Mouse (Mus musculus): Measurements from ENCODE around the gene Bcl2l11. TPM values are rescaled to one million over a fixed set of nuclear protein-coding genes. Genes with fewer than 3 reads are reported as not detected.
A peak's percentile ranks its signal among the peaks of the same experiment; 100 is the strongest.

Bcl2l11 gene
- polyA plus RNA-seq, 1 experiment from 2014 or later = 17.4 TPM

DNA sequence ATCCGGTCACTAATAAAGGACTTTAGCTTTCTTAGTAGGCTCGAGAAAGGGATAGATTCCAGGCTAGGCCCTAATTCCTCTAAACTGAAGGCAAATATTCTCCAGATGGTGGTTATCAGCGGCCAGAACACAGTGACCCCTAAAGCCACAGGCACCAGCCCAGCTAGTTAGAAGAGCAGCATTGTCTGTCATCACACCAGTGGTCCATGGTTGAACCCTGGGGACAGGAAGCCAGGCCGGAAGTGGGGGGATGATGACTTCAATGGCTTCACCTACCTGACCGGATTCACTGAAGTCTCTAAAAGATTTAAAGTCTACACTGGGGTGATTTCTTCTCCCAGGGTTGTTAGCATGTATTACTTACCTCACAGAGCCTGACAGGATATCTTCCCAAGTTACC, 23.8 kb downstream of the Bcl2l11 start:
- H3K27ac ChIP-seq = no peak overlapping the region
- H3K9me3 ChIP-seq = no peaks in the 10 kb centered on the region
- H3K27me3 ChIP-seq (replicated peaks) = no peaks in the 10 kb centered on the region
- no peak overlapping the region for H3K4me3 ChIP-seq (replicated peaks)
- no peak overlapping the region for H3K4me2 ChIP-seq
- peaks cover 5% of the 10 kb centered on the region for H3K36me3 ChIP-seq
- no peaks in the 10 kb centered on the region for H3K4me1 ChIP-seq
- no peak for ATAC-seq (ENCODE audit: insufficient read depth, low FRiP score, low read depth)
- WGBS = 86% methylated on average over 5 of the region's 5 CpGs
- no peak overlapping the region for H3K9ac ChIP-seq

DNA sequence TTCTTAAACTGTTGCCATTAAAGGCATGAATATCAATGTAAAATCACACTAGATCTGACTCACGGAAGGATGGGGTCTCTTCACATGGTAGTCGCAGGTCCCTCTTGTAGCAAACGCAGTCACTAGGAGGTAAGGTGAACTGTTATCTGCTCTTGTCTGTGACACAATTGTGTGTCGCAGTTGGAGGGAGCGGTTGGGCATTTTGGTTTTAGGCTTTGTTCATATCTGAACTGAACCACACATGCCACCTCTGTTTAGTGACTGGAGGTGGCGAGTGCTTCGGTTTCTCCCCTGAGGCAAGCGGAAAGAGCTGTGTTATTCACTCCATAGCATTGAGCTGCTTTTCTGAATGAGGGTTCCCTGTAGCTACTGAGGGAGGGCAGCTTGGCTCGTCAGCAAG, 26.4 kb downstream of the Bcl2l11 start:
- H3K27ac ChIP-seq = no peak overlapping the region
- H3K9ac ChIP-seq = no peak overlapping the region
- 86% methylated on average over 9 of the region's 9 CpGs for WGBS
- ATAC-seq (ENCODE audit: insufficient read depth, low FRiP score, low read depth) = no peak
- no peak overlapping the region for H3K4me3 ChIP-seq (replicated peaks)
- no peaks in the 10 kb centered on the region for H3K27me3 ChIP-seq (replicated peaks)
- H3K4me2 ChIP-seq = no peak overlapping the region
- H3K36me3 ChIP-seq = peaks cover 5% of the 10 kb centered on the region
- peaks cover 18% of the 10 kb centered on the region for H3K4me1 ChIP-seq
- H3K9me3 ChIP-seq = no peaks in the 10 kb centered on the region

DNA sequence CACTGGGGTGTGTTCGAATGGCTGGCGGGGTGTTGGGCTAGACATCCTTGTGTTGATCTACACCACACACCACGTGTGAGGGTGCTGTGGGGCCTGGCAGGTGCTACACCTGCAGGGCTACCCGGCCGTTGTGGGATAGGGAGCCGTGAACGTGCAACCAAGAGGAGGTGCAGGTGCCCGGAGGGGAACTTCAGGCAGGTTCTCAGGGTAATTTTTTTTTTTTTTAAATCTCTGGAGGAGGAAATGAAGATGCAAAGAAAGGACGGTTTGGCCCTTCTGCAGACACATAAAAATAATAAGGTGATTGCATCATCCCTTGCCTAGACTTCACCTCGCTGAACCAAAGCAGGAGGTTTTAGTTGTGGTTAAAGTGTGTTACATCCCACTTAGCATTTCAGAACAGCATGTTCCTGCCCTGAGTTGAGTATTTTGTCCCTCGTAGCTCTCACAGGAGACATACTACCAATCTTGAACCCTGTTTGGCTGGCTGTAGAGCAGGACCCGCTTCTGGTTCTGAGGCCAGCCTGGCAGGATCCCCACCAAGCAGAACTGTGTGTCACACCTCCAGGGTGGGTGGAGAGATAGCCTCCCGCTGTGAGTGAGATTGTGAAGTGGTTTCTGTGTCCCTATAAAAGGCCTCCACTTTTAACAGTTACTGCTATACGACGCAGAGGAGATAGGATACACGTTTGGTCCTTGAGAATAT, 27.2 kb downstream of the Bcl2l11 start:
- ATAC-seq (ENCODE audit: insufficient read depth, low FRiP score, low read depth) = no peak

DNA sequence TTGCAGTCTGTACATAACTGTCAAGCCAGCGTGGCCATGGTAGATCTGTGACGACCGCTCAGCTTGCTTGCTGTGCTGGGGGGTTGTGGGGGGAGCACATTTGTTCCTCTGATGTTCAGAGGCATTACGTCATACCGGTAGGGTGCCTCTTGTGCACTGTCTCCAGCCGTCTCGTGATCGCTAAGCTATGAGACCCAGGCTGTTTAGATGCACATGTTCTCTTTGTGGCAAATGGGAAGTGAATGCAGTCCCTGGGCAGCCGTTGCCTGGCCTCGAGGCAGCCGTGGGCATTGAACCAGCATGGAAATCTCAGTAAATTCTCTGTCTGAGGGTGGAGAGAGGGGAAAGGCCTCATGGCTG, 27.7 kb downstream of the Bcl2l11 start:
- Histone ChIP-seq H3K36me3 (peaks cover 2% of the 10 kb centered on the region), H3K27ac (no peak overlapping the region), H3K9me3 (no peaks in the 10 kb centered on the region), H3K27me3 (replicated peaks) (no peaks in the 10 kb centered on the region), H3K4me2 (no peak overlapping the region), H3K4me3 (replicated peaks) (no peak overlapping the region), H3K4me1 (peaks cover 28% of the 10 kb centered on the region), H3K9ac (no peak overlapping the region)
- 78% methylated on average over 11 of the region's 11 CpGs for WGBS
- no peak for ATAC-seq (ENCODE audit: insufficient read depth, low FRiP score, low read depth)

More for the DNA sequence above, 27.2 kb downstream of the Bcl2l11 start:
- Histone ChIP-seq H3K4me2 (no peak overlapping the region), H3K4me3 (replicated peaks) (no peak overlapping the region), H3K4me1 (peaks cover 26% of the 10 kb centered on the region), H3K9ac (no peak overlapping the region), H3K36me3 (peaks cover 5% of the 10 kb centered on the region), H3K27ac (no peak overlapping the region), H3K27me3 (replicated peaks) (no peaks in the 10 kb centered on the region), H3K9me3 (no peaks in the 10 kb centered on the region)
- WGBS = 75% methylated on average over 16 of the region's 16 CpGs

DNA sequence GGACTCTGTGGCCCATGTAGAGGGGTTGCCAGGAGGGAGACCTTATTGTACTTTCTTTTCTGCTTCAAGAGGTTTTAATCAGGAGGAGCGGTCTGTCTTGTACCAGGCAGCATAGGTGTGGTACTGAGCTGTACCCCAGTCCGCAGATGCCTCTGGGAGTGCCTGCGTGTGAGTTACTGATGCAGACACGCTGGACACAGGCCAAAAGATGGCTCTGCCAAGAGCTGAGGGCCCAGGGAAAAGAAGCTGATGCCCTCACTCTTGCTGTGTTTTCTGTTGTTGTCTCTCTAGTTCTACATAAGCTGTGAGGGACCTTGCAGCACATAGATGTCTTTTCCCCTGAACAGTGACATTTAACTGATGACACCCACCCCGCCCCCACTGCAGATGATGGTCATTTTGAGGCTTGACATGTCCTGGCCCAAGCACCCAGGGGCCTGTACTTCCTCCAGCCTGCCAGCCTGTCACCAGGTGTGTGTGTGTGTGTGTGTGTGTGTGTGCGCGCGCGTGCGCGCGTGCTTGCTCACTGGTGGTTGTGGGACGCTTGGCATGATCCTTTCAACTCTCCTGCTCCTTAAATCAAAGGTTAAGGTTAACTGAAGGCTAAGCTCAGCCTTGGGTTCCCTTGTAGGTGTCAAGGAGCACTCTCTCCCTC, 29.7 kb downstream of the Bcl2l11 start:
- peaks cover 46% of the 10 kb centered on the region for H3K4me1 ChIP-seq
- H3K9ac ChIP-seq = no peak overlapping the region
- no peak for ATAC-seq (ENCODE audit: insufficient read depth, low FRiP score, low read depth)
- no peak overlapping the region for H3K27ac ChIP-seq
- H3K9me3 ChIP-seq = no peaks in the 10 kb centered on the region
- H3K27me3 ChIP-seq (replicated peaks) = no peaks in the 10 kb centered on the region
- H3K36me3 ChIP-seq = no peaks in the 10 kb centered on the region; the same call in none of the 2 replicates
- no peak overlapping the region for H3K4me3 ChIP-seq (replicated peaks)
- H3K4me2 ChIP-seq = no peak overlapping the region
- 90% methylated on average over 13 of the region's 13 CpGs for WGBS

DNA sequence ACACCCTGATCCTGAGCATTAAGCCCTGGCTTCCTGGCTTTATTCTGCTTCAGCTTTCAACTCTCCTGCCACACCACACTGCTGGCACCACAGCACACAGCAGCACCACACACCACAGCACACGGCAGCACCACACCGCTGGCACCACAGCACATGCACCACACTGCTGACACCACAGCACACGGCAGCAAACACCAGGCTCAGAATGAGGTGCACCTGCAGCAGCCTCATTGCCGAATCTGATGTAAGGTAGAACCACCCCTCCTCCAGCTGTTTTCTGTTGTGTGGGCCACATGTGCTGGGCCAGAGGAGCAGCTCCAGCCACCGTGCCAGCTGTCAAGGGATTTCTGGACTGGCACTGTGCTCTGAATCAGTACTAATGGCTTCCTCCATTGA, 30.2 kb downstream of the Bcl2l11 start:
- 70% methylated on average over 5 of the region's 5 CpGs for WGBS
- peaks cover 47% of the 10 kb centered on the region for H3K4me1 ChIP-seq
- ATAC-seq (ENCODE audit: insufficient read depth, low FRiP score, low read depth) = no peak

DNA sequence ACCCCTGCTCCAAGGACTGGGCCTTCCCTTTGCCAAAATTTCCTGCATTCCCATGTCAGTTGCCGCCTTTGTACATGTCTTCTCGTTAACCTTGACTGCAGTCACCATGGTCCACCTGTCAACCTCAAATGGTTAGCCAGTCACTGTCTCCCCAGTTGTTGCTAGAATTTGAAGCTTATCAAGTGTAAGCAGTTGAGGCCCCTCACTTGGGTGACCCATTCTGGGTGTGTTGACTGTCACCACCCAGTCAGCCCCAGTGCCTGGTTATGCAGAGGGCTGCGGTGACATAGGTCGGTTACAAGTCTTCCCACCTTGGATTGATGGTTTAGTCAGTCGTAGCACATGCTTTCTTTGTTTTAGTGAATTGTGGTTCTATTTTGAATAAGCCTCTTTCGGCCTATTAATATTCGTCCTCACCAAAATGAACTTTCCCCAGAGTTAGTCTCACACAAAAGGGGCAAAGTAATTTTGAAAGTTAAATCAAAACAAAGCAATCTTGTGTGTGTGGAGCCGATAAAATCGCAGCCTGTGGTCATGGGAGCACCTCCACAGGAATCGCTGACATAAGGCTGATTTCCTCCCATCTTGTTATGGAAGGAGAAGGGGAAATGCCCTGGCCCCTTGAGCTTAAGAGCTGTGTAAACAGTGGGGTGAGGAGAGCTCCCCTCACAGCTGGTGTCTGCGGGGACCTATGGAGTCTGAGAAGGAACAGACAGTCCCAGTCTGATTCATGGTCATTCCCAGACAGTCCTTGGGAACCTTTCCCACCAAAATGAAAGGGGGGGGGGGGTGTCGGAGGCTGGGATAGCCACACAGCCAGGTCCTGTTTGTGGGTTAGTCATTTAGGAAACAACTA, 30.9 kb downstream of the Bcl2l11 start:
- no peaks in the 10 kb centered on the region; the same call in 1 of the 2 replicates for H3K36me3 ChIP-seq
- WGBS = 44% methylated on average over 12 of the region's 12 CpGs
- ATAC-seq (ENCODE audit: insufficient read depth, low FRiP score, low read depth) = peak; percentile 50
- no peak overlapping the region for H3K9ac ChIP-seq
- no peak overlapping the region for H3K4me3 ChIP-seq (replicated peaks)
- no peaks in the 10 kb centered on the region for H3K27me3 ChIP-seq (replicated peaks)
- no peak overlapping the region for H3K4me2 ChIP-seq
- peak overlapping the region; percentile 26 for H3K27ac ChIP-seq
- H3K9me3 ChIP-seq = no peaks in the 10 kb centered on the region
- peaks cover 47% of the 10 kb centered on the region for H3K4me1 ChIP-seq

More for the DNA sequence above, 30.2 kb downstream of the Bcl2l11 start:
- Histone ChIP-seq H3K4me2 (no peak overlapping the region), H3K9ac (no peak overlapping the region), H3K9me3 (no peaks in the 10 kb centered on the region), H3K27ac (no peak overlapping the region), H3K36me3 (no peaks in the 10 kb centered on the region; the same call in none of the 2 replicates), H3K4me3 (replicated peaks) (no peak overlapping the region), H3K27me3 (replicated peaks) (no peaks in the 10 kb centered on the region)

DNA sequence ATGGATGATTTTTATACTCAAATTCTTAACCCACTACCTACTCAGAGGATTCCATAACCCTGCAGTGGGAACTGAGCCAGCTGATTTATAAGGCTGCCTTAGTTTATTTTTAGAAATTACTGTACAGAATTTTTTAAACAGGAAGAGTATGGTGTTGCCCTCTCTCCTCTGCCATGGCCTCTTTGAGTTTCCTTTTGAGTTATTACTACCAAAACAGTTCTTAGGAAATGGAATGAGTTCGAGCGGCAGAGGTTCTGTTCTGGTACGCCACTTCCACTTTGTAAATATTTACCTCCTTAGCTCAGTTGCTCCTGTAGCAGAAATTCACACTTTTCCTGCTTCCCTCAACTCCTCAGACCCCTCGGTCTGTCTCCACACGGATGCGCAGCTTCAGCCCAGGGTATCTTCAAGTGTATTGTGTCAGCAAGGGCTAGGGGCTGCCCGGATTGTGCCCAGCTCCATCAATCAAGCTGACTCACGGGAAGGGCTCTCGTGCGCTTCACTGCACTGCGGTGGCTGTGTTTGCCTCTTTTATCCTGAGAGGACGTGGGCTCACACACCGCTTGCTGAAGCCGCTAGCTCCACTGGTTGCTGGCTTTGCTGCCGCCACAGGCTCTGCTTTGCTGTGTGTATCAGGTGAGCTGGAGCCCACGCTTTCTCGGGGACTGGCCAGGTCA, 33.0 kb downstream of the Bcl2l11 start:
- 39% methylated on average over 17 of the region's 17 CpGs for WGBS
- H3K27me3 ChIP-seq (replicated peaks) = no peaks in the 10 kb centered on the region
- no peak overlapping the region for H3K4me2 ChIP-seq
- H3K27ac ChIP-seq = peak overlapping the region; percentile 48; the same call in 1 of the 2 replicates
- no peak overlapping the region for H3K9ac ChIP-seq
- H3K4me1 ChIP-seq = peaks cover 47% of the 10 kb centered on the region
- H3K36me3 ChIP-seq = no peaks in the 10 kb centered on the region
- no peak overlapping the region for H3K4me3 ChIP-seq (replicated peaks)
- no peaks in the 10 kb centered on the region for H3K9me3 ChIP-seq
- ATAC-seq (ENCODE audit: insufficient read depth, low FRiP score, low read depth) = no peak

DNA sequence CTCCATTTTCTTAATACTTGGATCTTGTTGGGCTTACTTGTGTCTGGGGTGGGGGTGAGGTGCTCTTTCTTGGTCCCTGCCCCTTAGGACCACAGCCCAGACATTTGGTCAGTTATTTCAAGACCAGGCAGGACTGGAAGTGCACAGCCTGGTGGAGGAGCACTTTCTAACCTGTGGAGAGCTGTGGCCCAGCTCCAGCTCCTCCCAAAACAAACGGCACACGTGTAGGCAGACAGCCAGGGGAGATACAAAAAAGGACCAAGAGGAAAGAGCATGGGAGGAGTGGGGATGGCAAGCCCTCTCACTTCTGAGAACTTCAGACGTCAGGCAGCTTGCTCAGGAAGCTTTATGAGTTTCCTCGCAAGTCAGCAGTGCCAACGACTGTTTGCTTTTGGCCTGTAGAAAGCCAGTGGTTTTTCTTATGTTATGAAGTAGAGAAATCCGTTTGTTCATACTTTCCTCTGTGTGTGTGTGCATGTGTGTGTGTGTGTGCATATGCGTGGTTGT, 33.8 kb downstream of the Bcl2l11 start:
- Histone ChIP-seq H3K9me3 (no peaks in the 10 kb centered on the region), H3K27ac (peak overlapping the region; percentile 48; the same call in 1 of the 2 replicates), H3K4me1 (peaks cover 47% of the 10 kb centered on the region), H3K4me3 (replicated peaks) (no peak overlapping the region), H3K36me3 (no peaks in the 10 kb centered on the region), H3K27me3 (replicated peaks) (no peaks in the 10 kb centered on the region), H3K9ac (no peak overlapping the region), H3K4me2 (no peak overlapping the region)
- 43% methylated on average over 7 of the region's 7 CpGs for WGBS
- ATAC-seq (ENCODE audit: insufficient read depth, low FRiP score, low read depth) = no peak

DNA sequence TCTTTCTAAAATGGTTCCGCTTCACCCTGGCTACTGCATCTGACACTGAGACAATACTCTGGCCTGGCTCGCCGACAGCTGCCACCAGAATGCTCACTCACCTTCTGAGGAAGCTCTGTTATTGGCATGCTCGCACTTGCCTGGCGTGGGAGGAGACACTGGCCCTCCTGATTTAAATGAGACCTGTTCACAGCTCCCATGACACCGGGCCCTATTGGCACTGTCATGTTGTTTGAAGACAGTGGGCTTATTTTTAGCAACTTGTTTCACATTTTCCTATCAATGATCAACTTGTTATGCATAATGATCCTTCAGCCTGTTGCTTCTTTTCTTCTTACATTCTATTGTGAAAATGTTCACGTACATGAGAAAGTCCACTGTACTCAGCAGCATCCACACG, 37.3 kb downstream of the Bcl2l11 start:
- Histone ChIP-seq H3K36me3 (no peaks in the 10 kb centered on the region), H3K27me3 (replicated peaks) (no peaks in the 10 kb centered on the region), H3K4me1 (peaks cover 25% of the 10 kb centered on the region), H3K27ac (no peak overlapping the region), H3K4me3 (replicated peaks) (no peak overlapping the region), H3K4me2 (no peak overlapping the region), H3K9ac (no peak overlapping the region), H3K9me3 (no peaks in the 10 kb centered on the region)
- ATAC-seq (ENCODE audit: insufficient read depth, low FRiP score, low read depth) = no peak
- 78% methylated on average over 8 of the region's 8 CpGs for WGBS

DNA sequence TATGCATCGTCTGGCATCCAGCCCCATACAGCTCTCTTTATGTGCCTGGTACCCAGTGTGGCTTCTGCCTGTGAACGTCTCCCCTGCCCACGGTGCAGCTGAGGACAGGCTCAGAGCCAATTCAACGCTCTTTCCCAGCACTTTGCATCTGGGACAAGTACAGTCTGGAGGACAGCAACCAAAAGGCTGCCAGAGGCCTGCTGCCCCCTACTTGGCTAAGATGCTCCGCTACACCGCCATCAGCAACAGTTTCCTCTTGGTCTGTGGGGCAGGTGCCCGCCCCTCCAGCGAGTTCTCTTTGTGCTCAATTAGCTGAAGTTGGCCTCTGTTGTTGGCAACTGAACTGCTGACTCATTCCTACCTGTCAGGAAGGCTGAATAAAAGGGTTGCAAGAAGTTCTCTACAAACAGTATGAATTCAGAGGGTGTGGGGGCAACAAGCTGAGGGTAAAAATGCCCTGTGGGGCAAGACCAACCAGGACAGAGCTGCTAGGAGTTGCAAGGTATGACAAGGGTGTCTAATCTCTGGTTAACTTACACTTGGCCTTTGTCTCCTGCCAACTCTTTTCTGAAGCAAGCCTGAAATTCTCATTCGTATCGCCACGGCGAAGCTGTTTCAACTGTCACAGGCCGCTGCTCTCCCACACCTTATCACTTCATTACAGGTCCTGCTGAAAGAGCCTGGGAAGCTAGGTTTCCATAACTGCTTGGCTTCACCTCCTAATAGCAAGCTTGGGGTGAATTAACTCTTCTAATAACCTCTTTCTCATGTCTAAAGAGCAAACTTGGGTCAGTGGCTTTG, 41.0 kb downstream of the Bcl2l11 start:
- Histone ChIP-seq H3K4me3 (replicated peaks) (no peak overlapping the region), H3K4me1 (peaks cover 5% of the 10 kb centered on the region; the same call in 1 of the 2 replicates), H3K27me3 (replicated peaks) (no peaks in the 10 kb centered on the region), H3K36me3 (no peaks in the 10 kb centered on the region), H3K4me2 (no peak overlapping the region), H3K9ac (no peak overlapping the region), H3K9me3 (no peaks in the 10 kb centered on the region), H3K27ac (no peak overlapping the region)
- peak; percentile 64 for ATAC-seq (ENCODE audit: insufficient read depth, low FRiP score, low read depth)
- WGBS = 57% methylated on average over 13 of the region's 13 CpGs
